Mouse (Mus musculus) intestine, embryonic 14.5 days (tissue): ENCODE measurements at regions not wholly inside any gene's neighbourhood (a gene's known extent, or its start where the extent isn't known, plus 50 kb on each side); places are given as distances from the start of the nearest gene placed in this dataset.

ENCODE experiments used
- ATAC-seq: fragments of 200-750 bp; cut with Nextera tagmentation; replicated peaks from 2 replicates; pipeline ENCODE4 v1.8.0; 2017; ENCODE audit warnings: low read depth, moderate number of reproducible peaks, moderate TSS enrichment, moderate library complexity; ENCODE audit not compliant: low FRiP score, low TSS enrichment
- DNase-seq: peaks from one replicate; pipeline ENCODE4 v3.0.0-alpha.2; 2018; ENCODE audit warnings: low spot score
- H3K27ac ChIP-seq: fragments of 300-500 bp; sonication (generic); 2 replicates; pipeline ENCODE4 v1.5.1; 2014; ENCODE audit warnings: low read depth, mild to moderate bottlenecking, control low read depth
- H3K27me3 ChIP-seq: fragments of 300-500 bp; sonication (generic); replicated peaks from 2 replicates; pipeline ENCODE4 v1.6.1; 2014; ENCODE audit warnings: low read length, control low read depth; ENCODE audit not compliant: control insufficient read depth, insufficient read depth
- H3K36me3 ChIP-seq: fragments of 300-500 bp; sonication (generic); 2 replicates; pipeline ENCODE4 v1.6.1; 2014; ENCODE audit warnings: low read length, control low read depth; ENCODE audit not compliant: control insufficient read depth, insufficient read depth
- H3K4me1 ChIP-seq: fragments of 300-500 bp; sonication (generic); replicated peaks from 2 replicates; pipeline ENCODE4 v1.6.1; 2014; ENCODE audit warnings: low read length, control low read depth, mixed read lengths; ENCODE audit not compliant: control insufficient read depth, insufficient read depth
- H3K4me2 ChIP-seq: fragments of 300-500 bp; sonication (generic); 2 replicates; pipeline ENCODE4 v1.6.1; 2014; ENCODE audit warnings: low read length
- H3K4me3 ChIP-seq: fragments of 300-500 bp; sonication (generic); 2 replicates; pipeline ENCODE4 v1.5.1; 2014; ENCODE audit warnings: low read depth, low read length, control low read depth, mixed read lengths
- H3K9ac ChIP-seq: fragments of 300-500 bp; sonication (generic); 2 replicates; pipeline ENCODE4 v1.6.1; 2014; ENCODE audit warnings: mild to moderate bottlenecking, low read length
- H3K9me3 ChIP-seq: fragments of 300-500 bp; sonication (generic); 2 replicates; pipeline ENCODE4 v1.6.1; 2016; ENCODE audit warnings: low read length, control low read depth; ENCODE audit not compliant: control insufficient read depth
- WGBS: fragments of 180-500 bp; shearing (Covaris S2); extraction: QIAGEN DNeasy Blood & Tissue Kit; methylation state at CpG from one replicate; pipeline ENCODE4 v1.1.7; 2014; 5-methylcytosine and 5-hydroxymethylcytosine counted together

DNA sequence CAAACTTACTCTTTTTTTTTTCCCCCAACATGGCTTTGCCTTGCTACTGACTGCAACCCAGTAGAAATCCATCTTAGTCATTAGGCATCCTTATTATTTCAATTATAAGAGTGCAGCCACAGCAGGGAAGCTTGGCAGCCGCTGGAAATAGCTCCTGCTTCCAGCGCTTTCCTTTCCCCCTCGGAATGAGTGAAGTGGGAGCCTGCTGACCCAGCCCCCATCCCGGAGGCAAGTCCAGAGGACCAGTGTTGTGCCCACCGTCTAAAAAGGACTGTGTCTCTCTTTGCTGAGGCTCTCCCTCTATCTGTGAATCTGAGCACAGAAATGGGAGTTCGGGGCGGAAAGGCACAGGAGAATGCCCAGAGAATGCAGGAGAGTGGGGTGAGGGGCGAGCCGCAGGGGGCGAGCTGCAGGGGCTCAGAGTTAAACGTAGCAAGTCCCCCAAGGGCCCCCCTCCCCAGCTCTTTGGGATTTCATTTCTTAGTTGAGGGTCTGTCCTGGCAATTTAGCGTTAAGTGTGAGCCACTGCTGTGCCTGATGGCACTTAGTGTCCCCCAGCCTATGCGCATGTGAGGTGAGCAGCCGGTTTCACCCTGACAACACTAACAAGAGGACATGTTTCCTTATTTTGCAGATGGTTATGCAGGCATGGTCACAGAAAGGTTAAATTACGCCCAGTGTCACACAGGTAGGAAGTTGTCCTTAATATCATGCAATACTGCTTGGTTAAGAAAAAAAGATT lies 117.4 kb upstream of the Arid2 start:
- peak overlapping the region; percentile 31 for H3K4me2 ChIP-seq
- WGBS: 17% methylated on average over 15 of the region's 15 CpGs
- DNase-seq (no peak), ATAC-seq (no peak)
- H3K9ac ChIP-seq: no peak overlapping the region
- no peaks in the 10 kb centered on the region; the same call in 1 of the 2 replicates for H3K4me1 ChIP-seq
- no peaks in the 10 kb centered on the region for H3K36me3 ChIP-seq
- no peaks in the 10 kb centered on the region for H3K9me3 ChIP-seq
- H3K4me3 ChIP-seq: peak overlapping the region; percentile 3; the same call in 1 of the 2 replicates
- H3K27ac ChIP-seq: no peak overlapping the region
- H3K27me3 ChIP-seq: peaks cover 20% of the 10 kb centered on the region

DNA sequence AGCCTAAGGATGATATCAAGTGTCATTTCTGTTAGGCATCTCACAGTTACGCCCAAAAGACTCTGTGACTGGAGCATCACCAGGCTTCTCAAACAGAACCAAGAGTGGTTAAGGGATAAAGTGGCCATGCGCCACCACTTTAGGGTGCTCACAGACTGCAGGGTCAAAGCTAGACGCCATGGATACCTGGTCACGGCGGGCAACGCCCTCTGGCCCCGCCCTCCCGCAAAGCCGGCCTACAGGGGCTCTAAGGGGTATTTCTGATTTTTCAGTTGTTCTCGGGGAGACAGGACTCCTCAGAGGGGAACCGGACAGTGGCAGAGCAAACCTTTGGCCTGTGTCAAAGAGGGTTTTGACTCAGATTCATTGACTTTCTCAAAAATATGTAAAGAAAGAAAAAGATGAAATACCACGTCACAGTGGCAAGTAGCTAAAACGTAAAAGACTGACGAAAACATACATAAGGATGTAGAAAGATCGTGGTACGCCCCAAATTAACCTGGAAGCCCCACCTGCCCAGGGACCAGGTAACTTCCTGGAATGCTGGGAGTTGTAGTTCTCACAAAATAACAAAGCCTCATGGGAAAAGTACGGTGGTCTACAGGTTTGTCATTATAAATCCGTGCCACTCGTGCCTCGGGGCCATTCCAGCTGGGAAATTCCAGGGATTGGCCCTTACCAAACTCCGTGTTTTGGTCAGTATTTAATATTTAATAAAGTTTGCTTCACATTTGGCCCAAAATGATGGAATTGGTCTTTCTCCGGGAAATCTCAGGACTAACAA lies 116.1 kb upstream of the Arid2 start:
- H3K9ac ChIP-seq: no peak overlapping the region
- 7% methylated on average over 22 of the region's 22 CpGs for WGBS

DNA sequence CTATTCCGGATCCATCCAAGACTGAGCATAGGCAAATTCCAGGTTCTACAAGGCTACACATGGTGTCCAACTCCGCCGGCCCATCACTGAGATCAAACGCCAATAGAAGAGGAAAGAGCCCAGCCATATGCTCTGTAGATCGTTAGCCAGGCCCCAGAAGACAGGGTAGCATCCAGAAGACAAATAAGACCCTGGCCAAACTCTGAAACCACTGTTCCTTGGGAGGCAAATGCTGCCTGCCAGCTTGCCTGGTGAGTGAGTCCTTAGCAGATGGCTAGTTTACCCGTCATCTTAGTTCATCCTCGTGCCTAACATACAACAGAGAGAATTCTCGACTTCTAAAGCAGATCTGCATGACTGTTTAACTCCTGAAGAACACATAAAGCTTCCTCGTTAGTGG lies 109.4 kb upstream of the Arid2 start:
- Histone ChIP-seq H3K9me3 (no peaks in the 10 kb centered on the region), H3K36me3 (no peaks in the 10 kb centered on the region), H3K4me1 (no peaks in the 10 kb centered on the region), H3K27me3 (no peaks in the 10 kb centered on the region), H3K27ac (no peak overlapping the region), H3K4me2 (no peak overlapping the region), H3K4me3 (no peak overlapping the region), H3K9ac (no peak overlapping the region)
- ATAC-seq: no peak
- no peak for DNase-seq
- WGBS: 82% methylated on average over 9 of the region's 9 CpGs

More for the DNA sequence above, 116.1 kb upstream of the Arid2 start:
- no peaks in the 10 kb centered on the region; the same call in 1 of the 2 replicates for H3K4me1 ChIP-seq
- DNase-seq (peak; percentile 57), ATAC-seq (peak; percentile 88)
- peak overlapping the region; percentile 43 for H3K4me2 ChIP-seq
- no peak overlapping the region for H3K27ac ChIP-seq
- no peaks in the 10 kb centered on the region for H3K9me3 ChIP-seq
- peaks cover 20% of the 10 kb centered on the region for H3K27me3 ChIP-seq
- peak overlapping the region; percentile 30 for H3K4me3 ChIP-seq
- H3K36me3 ChIP-seq: no peaks in the 10 kb centered on the region

DNA sequence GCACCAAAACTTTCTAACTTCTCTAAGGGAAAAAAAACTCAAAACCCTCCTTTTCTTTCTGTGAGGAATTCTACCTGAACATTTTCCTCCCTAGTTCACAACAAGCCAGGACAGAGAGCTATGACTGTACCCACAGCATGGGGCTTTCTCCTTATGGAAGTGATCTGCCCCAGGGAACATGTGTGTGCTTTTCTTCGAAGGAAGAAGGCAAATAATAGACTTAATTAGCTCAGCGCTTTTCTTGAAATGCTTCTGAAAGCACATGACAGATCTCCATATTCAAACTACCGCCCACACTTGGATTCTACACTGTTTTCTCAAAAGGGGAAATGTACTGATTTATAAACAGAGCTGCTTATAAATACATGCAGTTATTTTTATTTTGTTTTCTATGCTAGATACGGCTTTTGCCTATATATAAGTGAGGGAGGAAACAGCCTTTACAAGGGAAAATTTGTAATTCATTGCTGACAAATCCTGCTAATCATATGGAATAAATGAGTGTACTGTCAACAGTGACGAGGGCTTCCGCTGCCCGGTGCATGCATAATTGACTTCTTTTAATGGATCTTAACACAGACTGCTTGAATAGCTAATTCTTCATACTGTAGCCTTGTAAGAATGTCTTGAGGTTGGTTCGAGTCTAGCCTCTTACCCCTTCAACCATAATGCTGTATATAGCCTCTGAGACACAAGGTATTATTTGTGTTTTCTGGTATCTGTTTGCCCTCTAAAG lies 108.8 kb upstream of the Arid2 start:
- Histone ChIP-seq H3K36me3 (no peaks in the 10 kb centered on the region), H3K27ac (no peak overlapping the region), H3K4me2 (no peak overlapping the region), H3K9me3 (no peaks in the 10 kb centered on the region), H3K4me3 (no peak overlapping the region), H3K27me3 (no peaks in the 10 kb centered on the region), H3K9ac (no peak overlapping the region), H3K4me1 (no peaks in the 10 kb centered on the region)
- 84% methylated on average over 8 of the region's 8 CpGs for WGBS
- DNase-seq: no peak
- no peak for ATAC-seq

DNA sequence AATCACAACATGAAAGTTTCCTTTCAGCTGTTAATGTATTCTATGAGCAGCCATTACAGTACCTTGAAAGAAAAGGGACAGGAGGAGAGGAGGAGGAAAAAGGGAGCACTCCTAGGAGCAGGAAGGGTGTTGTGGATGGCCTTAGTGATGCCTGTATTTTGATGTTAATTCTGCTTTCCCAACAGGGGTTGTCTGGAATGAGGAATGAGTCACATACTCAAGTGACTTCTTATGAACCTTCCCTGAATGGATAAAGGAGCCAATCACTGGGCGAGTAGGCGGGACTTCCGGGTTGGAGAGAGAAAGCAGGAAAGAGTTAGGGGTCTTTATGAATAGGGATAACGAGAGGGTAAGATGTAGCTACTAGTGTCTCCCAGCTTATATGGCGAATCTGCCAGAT lies 107.8 kb upstream of the Arid2 start:
- ATAC-seq: no peak
- no peaks in the 10 kb centered on the region for H3K4me1 ChIP-seq
- H3K27me3 ChIP-seq: no peaks in the 10 kb centered on the region
- H3K27ac ChIP-seq: no peak overlapping the region
- no peak for DNase-seq
- no peaks in the 10 kb centered on the region for H3K36me3 ChIP-seq
- no peak overlapping the region for H3K4me3 ChIP-seq
- H3K9ac ChIP-seq: no peak overlapping the region
- H3K9me3 ChIP-seq: no peaks in the 10 kb centered on the region
- WGBS: 86% methylated on average over 5 of the region's 5 CpGs
- H3K4me2 ChIP-seq: no peak overlapping the region

DNA sequence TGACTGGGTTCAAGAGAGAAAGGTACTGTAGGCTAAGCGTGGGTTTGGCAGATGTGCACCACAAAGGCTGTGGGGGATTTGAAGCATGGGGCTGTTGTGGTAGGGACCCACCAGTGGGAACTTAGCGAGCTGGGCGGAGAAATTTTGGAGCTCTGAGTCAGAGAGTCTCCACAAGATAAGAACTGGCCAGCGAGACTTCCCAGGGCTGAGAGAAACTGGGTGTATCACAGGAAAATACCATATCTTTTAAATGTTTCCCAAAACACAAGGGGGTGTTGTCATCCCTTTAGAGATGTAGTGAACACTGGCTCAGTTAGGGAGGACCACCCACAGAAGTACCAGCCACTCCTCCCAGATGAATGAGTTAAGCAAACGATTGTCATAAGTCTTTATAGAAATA lies 107.3 kb upstream of the Arid2 start:
- H3K36me3 ChIP-seq: no peaks in the 10 kb centered on the region
- H3K4me2 ChIP-seq: no peak overlapping the region
- 82% methylated on average over 5 of the region's 5 CpGs for WGBS
- no peak overlapping the region for H3K27ac ChIP-seq
- no peak for ATAC-seq
- H3K9ac ChIP-seq: no peak overlapping the region
- no peaks in the 10 kb centered on the region for H3K9me3 ChIP-seq
- no peak for DNase-seq
- H3K4me1 ChIP-seq: no peaks in the 10 kb centered on the region
- no peak overlapping the region for H3K4me3 ChIP-seq
- H3K27me3 ChIP-seq: no peaks in the 10 kb centered on the region

DNA sequence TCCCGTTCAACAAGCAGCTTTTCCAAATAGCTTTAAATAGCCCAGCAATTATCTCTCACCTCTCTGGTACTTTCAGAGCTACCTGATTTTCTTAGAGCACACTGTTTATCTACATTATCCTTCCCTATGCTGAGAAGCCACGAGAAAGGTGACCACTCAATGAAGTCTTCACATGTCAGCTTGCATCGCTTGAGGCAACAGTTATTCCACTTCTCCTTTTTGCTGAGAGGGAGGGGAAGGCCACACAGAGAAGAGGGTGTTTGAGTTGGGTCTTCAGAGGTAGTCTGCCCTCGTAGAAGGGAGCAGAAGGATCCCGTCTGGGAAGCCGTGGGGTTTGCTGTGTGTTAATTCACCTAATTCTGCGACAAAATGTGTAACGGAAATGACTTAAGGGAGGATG lies 106.3 kb upstream of the Arid2 start:
- no peaks in the 10 kb centered on the region for H3K4me1 ChIP-seq
- ATAC-seq: no peak
- no peak overlapping the region for H3K4me2 ChIP-seq
- 88% methylated on average over 8 of the region's 8 CpGs for WGBS
- no peaks in the 10 kb centered on the region for H3K9me3 ChIP-seq
- H3K36me3 ChIP-seq: no peaks in the 10 kb centered on the region
- H3K27ac ChIP-seq: no peak overlapping the region
- no peaks in the 10 kb centered on the region for H3K27me3 ChIP-seq
- no peak overlapping the region for H3K4me3 ChIP-seq
- H3K9ac ChIP-seq: no peak overlapping the region
- no peak for DNase-seq

DNA sequence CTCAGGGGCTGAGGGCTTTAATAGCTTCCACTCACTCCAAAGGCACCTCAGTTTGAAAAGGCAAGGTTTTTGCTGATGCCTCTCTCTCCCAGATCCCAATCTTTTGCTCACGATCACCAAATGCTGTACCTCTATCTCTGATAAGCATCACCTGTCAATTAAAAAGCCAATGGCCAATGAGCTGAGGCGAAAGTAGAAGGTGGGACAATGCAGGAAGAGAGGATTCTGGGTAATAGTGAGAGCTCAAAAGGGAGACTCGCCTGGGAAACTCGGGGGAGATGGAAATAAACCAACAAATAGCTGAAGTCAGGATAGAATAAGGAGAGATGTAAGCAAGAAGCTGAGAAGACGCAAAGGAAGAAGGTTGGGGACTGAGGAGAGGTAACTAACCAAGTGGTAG lies 105.0 kb upstream of the Arid2 start:
- WGBS: 82% methylated on average over 5 of the region's 5 CpGs
- no peak overlapping the region for H3K4me2 ChIP-seq
- H3K4me1 ChIP-seq: no peaks in the 10 kb centered on the region
- H3K27ac ChIP-seq: no peak overlapping the region
- H3K4me3 ChIP-seq: no peak overlapping the region
- H3K9ac ChIP-seq: no peak overlapping the region
- H3K36me3 ChIP-seq: no peaks in the 10 kb centered on the region
- DNase-seq (no peak), ATAC-seq (no peak)
- H3K9me3 ChIP-seq: no peaks in the 10 kb centered on the region
- no peaks in the 10 kb centered on the region for H3K27me3 ChIP-seq
